Mouse (Mus musculus) fibroblast of lung, adult 2 months (primary cell): ENCODE data around the gene Mapkap1.
"Not testable (repeated sequence)": the region's sequence is repeated elsewhere in the genome, so short reads cannot be mapped to it uniquely, and the experiment has no call there.

Source experiments
- DNase-seq: peaks from one replicate; pipeline ENCODE4 v3.0.0-alpha.2; 2011; ENCODE audit warnings: low read depth

Gene Mapkap1

DNA sequence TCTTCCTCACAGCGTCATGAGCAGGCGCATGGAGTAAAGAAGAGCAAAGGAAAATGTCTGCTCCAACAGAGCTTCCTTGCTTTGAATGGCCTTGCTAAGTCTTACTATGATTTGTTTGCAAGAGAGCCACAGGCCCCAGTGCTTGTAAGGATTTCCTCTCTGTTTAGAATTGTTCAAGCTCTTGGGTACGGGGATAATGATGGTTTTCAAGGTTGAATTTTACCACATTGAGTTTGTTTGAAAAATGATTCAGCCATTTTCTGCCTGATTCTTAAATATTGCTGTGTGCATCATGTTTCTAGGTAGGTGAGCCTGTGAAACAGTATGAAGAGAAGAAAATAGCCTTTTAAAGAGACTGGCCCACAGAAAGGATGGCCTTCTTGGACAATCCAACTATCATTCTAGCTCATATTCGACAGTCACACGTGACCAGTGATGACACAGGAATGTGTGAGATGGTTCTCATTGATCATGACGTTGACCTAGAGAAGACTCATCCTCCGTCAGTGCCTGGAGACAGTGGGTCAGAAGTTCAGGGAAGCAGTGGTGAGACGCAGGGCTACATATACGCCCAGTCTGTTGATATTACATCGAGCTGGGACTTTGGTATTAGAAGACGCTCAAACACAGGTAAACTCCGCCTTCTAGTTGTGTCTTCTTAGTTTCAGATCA lies 25.3 kb downstream of the Mapkap1 start:
- DNase-seq: no peak

DNA sequence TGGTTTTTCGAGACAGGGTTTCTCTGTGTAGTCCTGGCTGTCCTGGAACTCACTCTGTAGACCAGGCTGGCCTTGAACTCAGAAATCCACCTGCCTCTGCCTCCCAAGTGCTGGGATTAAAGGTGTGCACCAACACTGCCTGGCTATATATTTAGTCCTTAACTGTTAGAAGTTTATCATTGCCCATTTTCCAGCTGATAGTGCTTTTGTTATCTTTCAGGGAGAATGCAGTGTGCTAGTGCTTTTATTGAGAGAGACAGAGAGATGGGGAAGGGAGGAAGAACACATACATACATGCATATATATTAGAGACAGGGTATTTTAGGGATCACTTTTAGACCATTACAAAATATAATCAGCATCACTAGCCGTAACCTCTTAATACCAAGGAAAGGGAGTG lies 26.3 kb downstream of the Mapkap1 start:
- DNase-seq: not testable (repeated sequence)

DNA sequence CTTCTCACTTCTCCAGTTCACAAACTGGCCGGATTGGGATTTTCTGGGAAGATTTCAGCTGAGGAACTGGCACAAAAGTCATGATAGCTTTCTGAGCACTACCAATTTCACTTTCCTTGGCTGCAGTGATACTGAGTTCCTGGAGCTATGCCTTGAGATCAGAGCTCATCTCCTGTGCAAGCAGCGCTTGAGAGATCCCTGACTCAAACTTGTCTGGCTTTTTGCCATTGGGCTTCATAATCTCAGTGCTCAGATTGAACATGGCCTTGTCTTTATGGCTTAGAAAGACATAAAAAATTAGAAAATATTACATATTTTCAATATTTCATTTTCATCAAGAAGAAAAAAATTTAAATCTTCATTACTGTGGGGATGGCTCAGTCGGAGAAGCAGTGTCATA lies 29.8 kb downstream of the Mapkap1 start:
- no peak for DNase-seq

DNA sequence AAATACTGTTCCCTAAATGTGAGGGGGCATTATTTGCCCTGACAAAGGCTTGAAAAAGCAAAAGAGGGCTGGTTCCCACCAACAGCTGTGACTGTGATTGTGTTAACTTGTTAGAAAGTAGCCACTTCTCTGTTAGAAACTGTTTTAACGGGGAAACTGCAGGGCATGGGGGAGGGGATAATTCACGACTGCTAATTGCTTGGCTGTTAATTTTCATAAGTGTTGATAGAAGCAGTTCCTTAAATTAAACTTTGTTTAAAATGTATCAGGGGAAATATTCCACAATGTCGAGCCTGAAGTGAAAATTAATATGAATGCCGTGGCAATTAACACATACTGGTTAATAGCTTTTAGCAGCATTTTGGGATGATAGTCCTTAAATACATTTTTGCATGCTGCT lies 42.2 kb downstream of the Mapkap1 start:
- no peak for DNase-seq

DNA sequence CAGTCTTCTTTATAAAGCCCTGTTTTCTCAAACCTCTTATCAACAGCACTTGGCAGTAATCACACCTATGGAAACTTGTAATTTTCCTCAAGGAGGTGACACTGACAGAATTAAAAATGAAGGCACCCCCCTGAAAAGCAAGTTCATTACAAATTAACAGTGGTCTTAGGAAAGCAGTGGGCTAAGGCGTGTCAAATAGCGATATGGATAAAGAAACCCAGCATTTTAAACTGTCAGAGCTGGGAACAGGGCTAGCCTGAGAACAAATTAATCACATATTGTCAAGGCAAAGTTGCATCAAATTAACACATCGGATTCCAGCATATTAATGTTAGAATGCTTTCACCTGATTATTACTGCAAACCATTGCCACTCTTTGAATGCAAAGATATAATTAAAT lies 55.9 kb downstream of the Mapkap1 start:
- no peak for DNase-seq

DNA sequence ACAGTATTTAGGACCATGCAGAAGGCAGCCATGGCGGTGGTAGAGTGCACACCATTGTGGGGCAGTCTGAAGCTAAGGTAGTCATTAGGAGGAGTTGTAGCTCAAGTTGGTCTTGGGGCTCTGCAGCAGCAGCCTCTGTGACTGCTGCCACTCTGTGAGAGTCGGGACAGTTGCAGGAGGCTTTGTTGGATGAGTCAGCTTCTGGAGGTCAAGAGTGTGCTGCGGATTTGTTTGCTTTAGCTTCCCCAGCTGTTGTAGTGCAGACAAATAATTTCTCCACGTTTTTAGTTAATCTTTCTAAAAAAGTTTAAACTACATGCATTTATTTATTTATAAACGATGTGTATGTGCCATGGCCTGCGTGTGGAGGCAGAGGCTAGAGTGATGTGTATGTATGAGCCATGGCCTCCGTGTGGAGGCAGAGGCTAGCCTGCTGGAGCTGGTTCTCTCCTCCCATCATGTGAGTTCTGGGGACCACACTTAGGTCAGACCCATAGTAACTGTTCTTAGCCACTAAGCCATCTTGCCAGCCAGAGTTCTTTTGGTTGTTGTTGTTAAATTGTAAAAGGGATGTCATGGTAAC lies 62.1 kb downstream of the Mapkap1 start:
- DNase-seq: no peak

DNA sequence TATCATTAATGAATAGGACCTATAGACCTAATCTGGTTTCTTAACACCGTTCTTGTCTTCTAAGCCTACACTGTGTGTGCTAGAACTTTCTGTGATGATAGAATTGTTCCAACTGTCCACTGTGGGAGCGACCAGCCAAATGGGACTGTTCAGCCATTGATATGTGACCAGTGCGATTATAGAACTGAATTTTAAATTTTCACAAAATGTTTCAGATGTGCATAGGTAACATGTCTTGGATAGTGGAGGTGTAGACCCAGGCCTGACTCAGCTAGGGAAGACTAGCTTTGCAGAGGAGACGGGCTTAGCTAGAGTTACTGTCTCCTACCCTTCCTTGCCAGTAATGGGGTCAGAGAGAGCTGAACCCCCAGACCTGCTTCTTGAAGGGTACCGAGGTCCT lies 62.8 kb downstream of the Mapkap1 start:
- no peak for DNase-seq

DNA sequence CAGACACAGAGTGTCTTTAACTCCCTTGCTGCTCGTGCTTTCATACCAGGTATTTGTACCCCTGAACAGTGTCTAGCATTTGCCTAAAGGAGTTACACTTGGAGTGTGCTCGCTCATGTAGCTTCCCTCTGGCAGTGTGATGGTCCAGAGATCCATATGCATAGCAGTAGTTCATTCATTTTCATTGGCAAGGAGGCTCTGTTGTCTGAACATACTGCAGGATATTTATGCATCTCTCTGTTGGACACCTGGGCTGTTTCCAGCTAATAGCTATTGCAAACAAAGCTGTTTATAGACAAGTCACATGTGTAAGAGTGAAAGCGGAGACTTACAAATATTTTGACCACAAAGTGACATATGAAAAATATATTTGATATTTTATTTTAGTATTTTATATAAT lies 67.2 kb downstream of the Mapkap1 start:
- no peak for DNase-seq

DNA sequence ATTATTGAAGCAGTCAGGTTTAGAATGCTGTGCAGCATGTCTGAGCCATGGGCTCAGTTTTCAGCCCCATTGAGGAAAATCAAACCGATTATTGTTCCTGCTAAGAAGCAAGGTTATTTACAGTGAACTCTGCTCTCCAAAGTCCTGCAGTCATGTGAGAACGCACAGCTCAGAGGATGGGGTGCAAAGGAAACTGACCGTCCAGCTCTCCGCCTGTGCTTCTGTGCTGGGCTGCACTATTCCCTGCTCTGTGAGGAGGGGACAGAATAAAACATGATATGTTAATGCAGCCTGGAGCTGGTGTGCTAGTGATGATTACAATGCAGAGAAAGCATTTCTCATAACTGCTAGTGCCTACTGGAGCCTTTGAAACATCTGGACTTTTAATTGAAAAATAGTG lies 74.8 kb downstream of the Mapkap1 start:
- no peak for DNase-seq

DNA sequence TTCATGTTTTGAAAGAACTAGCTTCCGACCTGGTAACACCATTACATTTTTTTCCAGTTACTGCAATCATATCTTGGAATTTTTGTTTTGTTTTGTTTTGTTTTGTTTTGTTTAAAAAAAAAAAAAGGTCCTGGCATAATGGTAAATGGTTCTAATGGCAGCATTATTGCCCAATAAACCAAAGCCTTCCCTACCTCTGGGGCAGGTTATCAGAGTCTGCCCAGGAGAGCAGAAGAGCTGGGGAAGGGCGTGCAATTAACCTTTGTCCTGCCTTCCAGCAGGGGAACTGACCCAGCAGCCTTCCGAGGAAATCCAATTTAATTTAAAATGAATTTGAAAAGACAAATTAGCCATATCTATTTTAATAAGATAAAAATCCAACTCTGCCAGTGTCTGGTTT lies 75.5 kb downstream of the Mapkap1 start:
- no peak for DNase-seq

DNA sequence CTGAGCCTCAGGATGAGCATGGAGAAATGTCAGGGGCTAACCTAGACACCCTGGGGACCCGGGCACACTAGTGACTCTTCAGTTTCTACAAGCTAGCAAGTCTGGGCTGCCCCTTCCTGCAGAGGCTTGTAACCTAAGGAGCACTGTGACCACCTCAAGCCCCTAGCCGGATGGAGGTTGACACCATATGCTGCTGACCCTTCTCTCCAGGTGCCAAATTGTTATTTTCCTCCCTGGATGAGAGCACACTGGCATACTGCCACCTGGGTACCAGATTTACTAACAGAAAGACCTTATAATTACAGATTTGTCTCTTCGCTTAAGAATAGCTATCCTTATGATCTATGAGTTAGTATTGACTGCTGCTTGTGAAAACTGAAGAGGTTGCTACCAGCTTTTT lies 76.0 kb downstream of the Mapkap1 start:
- no peak for DNase-seq

DNA sequence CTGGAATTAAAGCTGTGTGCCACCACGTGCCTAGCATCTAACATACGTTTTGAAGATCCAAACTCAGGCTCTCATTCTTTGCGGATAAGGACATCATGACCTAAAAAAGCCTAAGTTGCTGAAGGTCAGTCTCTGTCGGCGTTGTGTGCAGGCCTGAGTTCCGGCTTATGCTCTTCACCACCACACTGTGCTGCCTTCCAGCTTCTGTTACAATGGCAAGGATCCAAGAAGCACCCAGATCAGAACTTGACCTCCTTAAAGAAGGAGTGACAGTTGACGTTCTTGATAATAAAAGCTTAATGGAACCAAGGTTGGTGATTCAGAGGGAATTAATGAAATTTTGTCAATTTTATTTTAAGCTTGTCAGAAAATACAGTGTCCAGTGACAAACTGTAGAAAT lies 80.7 kb downstream of the Mapkap1 start:
- DNase-seq: no peak

DNA sequence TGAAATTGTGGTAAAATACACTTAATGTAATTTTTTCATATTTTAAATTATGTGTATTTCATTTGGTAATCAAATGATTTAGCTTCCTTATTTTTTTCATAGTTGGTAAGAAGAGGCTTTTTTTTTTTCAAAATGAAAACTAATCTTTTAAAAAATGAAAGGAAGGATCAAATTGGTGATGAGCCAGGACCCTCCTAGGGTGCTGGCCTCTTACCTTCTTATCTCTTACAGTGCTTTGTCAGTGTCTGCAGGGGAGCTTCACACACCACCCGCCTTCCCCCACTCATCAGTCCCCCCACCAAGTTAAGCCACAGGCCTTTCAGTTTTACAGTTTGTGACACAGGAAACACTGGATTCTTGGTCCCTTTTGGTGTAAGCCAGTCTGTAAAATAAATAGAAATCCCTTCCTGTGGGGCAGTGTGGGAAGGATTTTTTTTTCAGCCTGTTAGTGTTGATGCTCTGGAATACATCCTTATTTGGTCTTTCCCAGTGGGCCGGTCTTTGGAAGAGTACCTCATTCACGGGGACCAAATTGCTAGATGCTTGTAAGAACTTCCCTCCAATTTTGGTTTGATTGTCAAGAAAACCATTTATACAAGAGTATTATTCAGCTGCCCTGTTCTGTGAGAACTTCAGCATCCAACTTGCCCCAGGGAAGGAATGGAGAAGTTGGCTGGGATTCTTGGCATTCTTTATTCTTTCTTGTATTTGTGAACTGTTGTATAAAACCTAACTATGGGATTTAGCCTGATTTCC lies 97.6 kb downstream of the Mapkap1 start:
- peak; percentile 40 for DNase-seq

DNA sequence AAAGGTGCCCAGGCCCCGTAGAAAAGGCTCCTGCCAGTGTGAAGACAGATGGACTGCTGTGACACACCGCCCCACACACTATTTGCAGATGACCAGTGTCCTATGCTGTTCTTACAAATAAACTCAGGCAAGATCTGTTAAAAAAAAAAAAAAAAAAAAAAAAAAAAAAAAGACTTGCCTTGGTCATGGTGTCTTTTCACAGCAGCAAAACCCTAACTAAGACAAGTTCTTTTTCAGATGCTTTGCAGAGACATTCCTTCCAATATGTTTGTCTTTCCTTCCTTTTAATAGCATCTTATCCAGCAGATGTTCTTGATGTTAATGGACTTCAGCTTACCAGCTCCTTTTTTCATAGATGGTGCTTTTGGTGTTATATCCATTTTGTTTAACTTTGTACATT lies 99.6 kb downstream of the Mapkap1 start:
- DNase-seq: not testable (repeated sequence)

DNA sequence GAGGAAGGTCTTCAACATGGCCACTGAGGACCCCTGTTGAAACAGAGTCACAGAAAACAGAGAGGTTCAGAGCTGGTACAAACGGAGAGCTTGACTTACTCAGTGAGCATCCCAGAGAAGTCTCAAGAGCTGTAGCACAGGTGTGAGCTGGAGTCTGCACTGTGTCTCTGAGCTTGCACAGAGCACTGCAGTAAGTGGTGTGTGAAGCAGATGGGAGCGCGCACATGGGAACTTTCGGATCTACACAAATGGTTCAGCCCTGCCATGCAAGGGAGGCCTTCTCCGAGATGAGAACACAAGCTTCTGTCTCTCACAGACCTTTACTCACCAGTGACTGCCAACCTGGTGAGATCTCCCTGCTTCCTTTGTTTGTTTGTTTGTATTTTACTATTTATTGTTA lies 103.3 kb downstream of the Mapkap1 start:
- DNase-seq: no peak

DNA sequence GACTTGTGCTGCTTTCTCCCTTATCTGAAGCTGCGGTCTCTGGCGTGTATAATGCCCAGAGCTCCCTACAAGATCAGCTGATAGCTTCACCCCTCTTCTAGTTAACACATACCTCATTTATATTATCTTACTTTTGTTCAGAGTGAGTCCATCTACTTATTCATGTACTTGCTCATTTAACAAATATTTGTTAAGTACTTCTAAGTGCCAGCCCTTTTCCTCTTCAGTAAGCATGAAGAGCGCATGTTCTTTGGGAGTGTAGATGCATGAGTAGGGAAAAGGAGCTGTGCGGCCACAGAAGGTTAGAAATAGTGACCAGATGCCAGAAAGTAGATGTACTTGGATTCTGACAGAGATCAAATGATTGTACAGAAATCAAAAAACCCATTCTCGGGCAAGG lies 108.7 kb downstream of the Mapkap1 start:
- no peak for DNase-seq

DNA sequence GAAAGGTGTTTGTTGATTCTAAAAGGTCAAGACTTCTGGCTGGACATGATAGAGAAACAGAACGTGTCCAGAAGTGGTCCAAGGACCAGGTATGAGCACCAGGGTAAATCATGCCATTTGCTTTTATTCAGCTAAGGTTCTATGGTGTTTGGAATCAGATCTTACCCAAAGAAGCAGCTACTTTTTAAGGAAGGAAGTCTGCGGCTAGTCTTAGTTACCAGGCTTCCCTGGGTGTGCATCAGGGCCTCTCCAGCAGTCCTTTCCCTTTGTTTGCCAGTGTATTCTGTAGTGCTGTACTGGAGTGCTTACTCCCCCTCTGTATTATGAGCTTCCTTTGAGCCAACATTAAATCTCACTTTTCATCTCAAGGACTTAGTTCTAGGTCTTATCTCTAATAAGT lies 111.5 kb downstream of the Mapkap1 start:
- DNase-seq: no peak

DNA sequence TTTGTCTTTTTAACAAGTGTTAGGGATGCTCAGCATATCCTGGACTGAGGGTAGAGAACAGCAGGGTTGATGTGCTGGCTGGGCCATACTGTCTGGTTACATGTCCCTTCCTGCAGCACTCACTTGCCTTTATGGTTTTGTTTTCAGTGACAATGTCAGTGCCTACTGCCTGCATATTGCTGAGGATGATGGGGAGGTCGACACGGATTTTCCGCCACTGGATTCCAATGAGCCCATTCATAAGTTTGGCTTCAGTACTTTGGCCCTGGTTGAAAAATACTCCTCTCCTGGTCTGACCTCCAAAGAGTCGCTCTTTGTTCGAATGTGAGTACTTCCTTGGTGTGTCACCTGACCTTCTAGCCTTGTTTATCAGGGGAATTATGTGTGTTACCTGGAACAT lies 112.0 kb downstream of the Mapkap1 start:
- DNase-seq: no peak

DNA sequence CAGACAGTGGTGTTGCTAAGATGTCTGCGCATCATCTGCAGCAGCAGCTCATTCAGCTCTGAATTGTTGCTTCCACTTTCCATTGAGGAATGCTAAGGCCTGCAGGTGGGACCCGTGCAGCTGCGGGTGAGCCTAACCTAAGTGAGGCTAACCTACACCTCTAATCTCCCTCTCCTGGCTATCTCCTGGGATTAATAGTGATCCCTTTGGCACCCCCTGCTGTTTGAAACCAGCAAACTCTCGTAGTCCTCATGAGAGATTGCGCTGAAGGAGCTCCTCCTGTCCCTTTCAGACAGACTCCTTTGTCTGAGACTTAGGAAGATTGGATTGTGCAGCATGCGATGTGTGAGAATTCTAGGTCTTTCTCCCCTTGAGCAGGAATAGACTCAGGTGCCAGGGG lies 113.0 kb downstream of the Mapkap1 start:
- no peak for DNase-seq

DNA sequence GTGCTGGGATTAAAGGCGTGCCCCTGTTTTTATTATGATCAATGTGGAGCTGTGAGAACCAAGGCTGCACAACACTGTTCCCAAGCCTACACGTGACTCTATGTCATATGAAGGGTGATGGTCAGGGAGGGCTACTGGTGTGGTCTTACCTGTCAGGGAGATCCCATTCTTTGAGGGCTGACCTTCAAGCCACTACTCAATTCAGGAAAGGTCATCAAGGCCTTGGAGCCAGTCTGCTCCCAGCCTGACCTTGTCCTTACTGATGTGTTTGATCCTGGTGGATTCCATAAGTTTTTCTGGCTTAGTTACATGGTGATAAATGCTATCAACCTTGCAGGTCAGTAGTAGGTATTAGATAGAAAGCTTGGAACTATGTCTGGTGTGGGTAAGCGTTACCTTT lies 114.8 kb downstream of the Mapkap1 start:
- no peak for DNase-seq

DNA sequence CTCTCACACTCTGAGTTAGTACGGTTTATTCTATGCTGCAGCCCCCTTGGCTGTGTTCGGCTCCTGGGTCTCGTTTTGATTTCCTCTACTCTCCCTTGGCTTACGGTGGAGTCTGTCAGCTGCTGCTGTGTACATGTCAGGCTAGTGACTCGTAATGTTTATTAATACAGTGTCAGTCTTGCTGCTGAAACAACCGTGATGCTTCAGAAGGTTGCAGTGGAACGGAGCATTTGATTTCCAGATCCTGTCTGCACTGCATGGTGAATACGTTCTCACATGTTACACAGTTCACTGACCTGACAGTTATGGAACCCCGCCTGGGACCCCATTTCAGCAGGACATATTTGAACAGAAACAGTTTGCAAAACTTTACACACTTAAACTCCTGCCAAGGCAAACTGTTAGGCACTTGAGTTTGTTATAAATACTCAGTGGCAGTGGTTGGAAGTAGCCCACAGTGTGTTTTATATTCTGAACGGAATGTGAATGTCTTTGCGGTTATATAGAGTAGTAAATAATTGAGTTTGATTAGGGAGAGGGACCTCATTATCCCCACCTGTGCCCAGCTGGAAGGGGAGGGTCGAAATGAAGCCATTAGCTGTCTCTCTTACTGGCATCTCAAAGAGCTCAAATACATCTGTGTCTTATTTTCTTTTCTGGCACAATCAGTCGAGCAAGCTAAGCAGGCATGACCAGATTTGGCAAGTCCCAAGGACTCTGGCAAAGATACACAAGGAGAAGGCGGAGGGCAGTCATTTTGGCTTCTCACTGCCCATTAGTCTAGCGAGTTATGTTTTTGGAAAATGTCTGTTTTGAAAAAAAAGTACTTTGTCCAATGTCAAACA lies 120.2 kb downstream of the Mapkap1 start:
- DNase-seq: peak; percentile 85

DNA sequence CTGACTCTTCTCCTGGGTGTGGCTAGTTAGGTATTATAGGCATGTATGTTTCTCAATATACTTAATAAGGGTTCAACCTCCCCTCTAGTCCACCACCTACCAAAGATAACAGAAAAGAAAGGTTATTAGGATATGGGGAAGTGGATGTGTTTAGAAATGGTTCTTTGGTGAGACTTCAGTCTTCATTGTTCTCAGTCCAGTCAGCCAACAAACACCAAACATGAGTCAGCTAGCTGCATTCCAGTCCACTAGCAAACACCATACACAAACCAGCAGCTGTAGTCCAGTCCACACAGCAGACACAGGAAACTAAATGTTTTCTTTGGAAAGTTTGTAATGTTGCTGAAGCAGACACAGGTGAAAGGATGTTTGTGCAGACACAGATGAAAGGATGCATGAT lies 121.9 kb downstream of the Mapkap1 start:
- peak; percentile 44 for DNase-seq

DNA sequence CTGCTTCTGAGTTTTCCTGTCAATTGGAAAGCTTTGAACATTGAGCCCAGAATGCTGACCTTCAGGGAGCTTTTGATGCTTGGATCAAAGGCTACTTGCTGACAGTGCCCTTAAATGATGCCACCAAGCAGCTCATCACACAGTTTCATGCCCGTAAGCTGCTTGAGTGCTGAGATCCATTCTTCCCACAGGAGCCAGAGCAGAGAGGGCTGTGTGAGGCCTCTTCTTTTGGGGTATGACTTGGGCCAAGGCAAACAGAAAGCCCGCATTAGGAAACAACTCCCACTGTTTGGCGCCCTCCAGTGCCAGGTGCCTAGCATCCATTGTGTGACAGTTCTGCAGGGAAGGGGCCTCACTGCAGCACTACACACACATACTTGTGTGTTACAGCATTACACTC lies 123.5 kb downstream of the Mapkap1 start:
- no peak for DNase-seq
